Mouse (Mus musculus) cerebellum, adult 2 months (tissue): Measurements from ENCODE around the gene 9530003J23Rik. TPM values are rescaled to one million over a fixed set of nuclear protein-coding genes. Genes with fewer than 3 reads are reported as not detected.
"Not testable (repeated sequence)": the region's sequence is repeated elsewhere in the genome, so short reads cannot be mapped to it uniquely, and the experiment has no call there.

Source experiments
- DNase-seq, 2 experiments: peaks; one replicate each; pipeline ENCODE4 v3.0.0; 2021
- H3K27ac ChIP-seq: fragments of 200-500 bp; 2 replicates; pipeline ENCODE4 v1.5.1; 2012; ENCODE audit warnings: low read length, control low read depth, inconsistent platforms; ENCODE audit not compliant: insufficient read depth
- H3K27me3 ChIP-seq: fragments of 200-500 bp; 2 replicates; pipeline ENCODE4 v1.6.1; 2012; ENCODE audit warnings: inconsistent platforms, mild to moderate bottlenecking, low read length, moderate library complexity; ENCODE audit not compliant: control insufficient read depth, insufficient read depth
- H3K4me1 ChIP-seq: fragments of 200-500 bp; 2 replicates; pipeline ENCODE4 v1.6.1; 2011; ENCODE audit warnings: low read length; ENCODE audit not compliant: control insufficient read depth, insufficient read depth
- H3K4me3 ChIP-seq: fragments of 200-500 bp; replicated peaks from 2 replicates; pipeline ENCODE3; 2011; ENCODE audit warnings: mild to moderate bottlenecking, low read depth, low read length, control low read depth; ENCODE audit not compliant: insufficient read depth
- CTCF ChIP-seq: fragments of 200-500 bp; IDR thresholded peaks from 2 replicates; pipeline ENCODE4 v1.5.1; 2011; ENCODE audit warnings: low read depth, mild to moderate bottlenecking, control low read depth, low read length, moderate library complexity, borderline replicate concordance; ENCODE audit not compliant: insufficient read depth
- POLR2A ChIP-seq: fragments of 200-500 bp; IDR thresholded peaks from 2 replicates; pipeline ENCODE4 v1.6.1; 2011; ENCODE audit warnings: low read length, control low read depth, borderline replicate concordance; ENCODE audit not compliant: insufficient read depth
- WGBS: fragments of 180-500 bp; shearing (Covaris S2); methylation state at CpG from one replicate; pipeline ENCODE4 v1.1.7; 2018; 5-methylcytosine and 5-hydroxymethylcytosine counted together
- polyA plus RNA-seq: library from polyadenylated mRNA; depleted of rRNA; stranded (reverse); fragments of >200 nt; gene quantifications from 2 replicates; pipeline ENCODE4 v1.2.3, GENCODE M21; 2012

9530003J23Rik gene
- polyA plus RNA-seq, 1 experiment: not detected

GRCm38 (mm10) chr10:117282551-117282950 lies 44.0 kb upstream of the 9530003J23Rik start:
- 80% methylated on average over 2 of the region's 2 CpGs for WGBS
- H3K4me1 ChIP-seq: no peaks in the 10 kb centered on the region
- TF ChIP-seq CTCF: no peak
- TF ChIP-seq POLR2A: no peak
- no peak overlapping the region for H3K4me3 ChIP-seq
- no peak for DNase-seq
- no peaks in the 10 kb centered on the region for H3K27me3 ChIP-seq
- H3K27ac ChIP-seq: no peak overlapping the region

DNA sequence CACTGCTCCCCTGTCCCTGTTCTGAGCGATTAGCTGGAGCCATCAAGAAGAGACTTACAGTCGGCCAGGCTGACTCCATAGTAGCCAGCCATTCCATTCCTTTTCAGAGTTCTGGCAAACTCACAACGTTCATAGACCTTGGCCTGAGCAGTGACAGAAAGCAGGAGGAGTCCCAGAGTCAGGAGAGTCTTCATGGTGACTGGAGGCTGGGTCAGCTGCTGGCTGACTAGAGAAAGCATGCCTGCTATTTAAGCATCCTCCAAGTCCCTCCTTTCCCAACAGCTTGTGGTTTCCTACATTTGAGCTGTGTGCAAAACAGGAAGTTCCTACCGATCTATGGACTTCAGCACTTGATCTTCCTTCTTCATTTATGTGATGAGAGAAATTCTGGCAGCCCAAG lies 43.5 kb upstream of the 9530003J23Rik start, which contains the start of gene Lyz2:
Gene Lyz2, minus strand, starts transcription at position 273 of the 400 bp plus-strand sequence.
- H3K27me3 ChIP-seq: no peaks in the 10 kb centered on the region
- 43% methylated on average over 4 of the region's 4 CpGs for WGBS
- DNase-seq: no peak
- no peak within 1 kb of the TSS for H3K27ac ChIP-seq
- TF ChIP-seq CTCF: no peak
- TF ChIP-seq POLR2A: no peak
- H3K4me3 ChIP-seq: no peak within 1 kb of the TSS
- H3K4me1 ChIP-seq: no peaks in the 10 kb centered on the region

- TF ChIP-seq POLR2A (no peak), CTCF (no peak)
- no peaks in the 10 kb centered on the region for H3K4me1 ChIP-seq
- no peak overlapping the region for H3K27ac ChIP-seq
- H3K27me3 ChIP-seq: no peaks in the 10 kb centered on the region
- no peak for DNase-seq
- 92% methylated on average over 7 of the region's 7 CpGs for WGBS
- H3K4me3 ChIP-seq: no peak overlapping the region
Observed at GRCm38 (mm10) chr10:117281381-117281920, 42.9 kb upstream of the 9530003J23Rik start.

DNA sequence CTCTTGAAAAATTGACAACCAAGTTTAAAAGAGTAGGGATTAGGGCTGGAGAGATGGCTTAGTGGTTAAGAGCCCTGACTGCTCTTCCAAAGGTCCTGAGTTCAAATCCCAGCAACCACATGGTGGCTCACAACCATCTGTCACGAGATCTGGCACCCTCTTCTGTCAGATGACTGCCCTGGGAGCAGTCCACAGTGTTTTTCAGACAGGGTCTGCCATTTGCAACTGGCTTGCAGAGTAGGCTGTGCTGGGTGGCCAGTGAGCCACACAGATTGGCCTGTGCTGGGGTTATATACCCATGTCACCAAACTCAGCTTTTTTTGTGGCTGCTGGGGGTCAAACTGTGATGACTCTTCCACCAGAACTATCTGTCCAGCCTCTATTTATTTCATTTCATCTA lies 41.5 kb upstream of the 9530003J23Rik start:
- TF ChIP-seq POLR2A (no peak), CTCF (no peak)
- Histone ChIP-seq H3K27ac (no peak overlapping the region), H3K4me1 (no peaks in the 10 kb centered on the region), H3K4me3 (no peak overlapping the region), H3K27me3 (no peaks in the 10 kb centered on the region)
- WGBS: 48% methylated on average over 1 of the region's 1 CpGs
- DNase-seq: no peak

GRCm38 (mm10) chr10:117278510-117278909 lies 40.0 kb upstream of the 9530003J23Rik start:
- H3K4me1 ChIP-seq, H3K27me3 ChIP-seq, H3K4me3 ChIP-seq, DNase-seq, H3K27ac ChIP-seq: not testable (repeated sequence)
- 51% methylated on average over 2 of the region's 2 CpGs for WGBS

GRCm38 (mm10) chr10:117277779-117278178 lies 39.3 kb upstream of the 9530003J23Rik start:
- 76% methylated on average over 9 of the region's 9 CpGs for WGBS
- not testable (repeated sequence) for H3K4me1 ChIP-seq, H3K4me3 ChIP-seq, H3K27me3 ChIP-seq, H3K27ac ChIP-seq, DNase-seq

GRCm38 (mm10) chr10:117275681-117276369 lies 37.3 kb upstream of the 9530003J23Rik start:
- 88% methylated on average over 10 of the region's 10 CpGs for WGBS
- no peaks in the 10 kb centered on the region for H3K4me1 ChIP-seq
- H3K27ac ChIP-seq: no peak overlapping the region
- DNase-seq: peak in 1 of 2 experiments; percentile 8
- H3K4me3 ChIP-seq: no peak overlapping the region
- H3K27me3 ChIP-seq: no peaks in the 10 kb centered on the region
- no peak for TF ChIP-seq POLR2A

DNA sequence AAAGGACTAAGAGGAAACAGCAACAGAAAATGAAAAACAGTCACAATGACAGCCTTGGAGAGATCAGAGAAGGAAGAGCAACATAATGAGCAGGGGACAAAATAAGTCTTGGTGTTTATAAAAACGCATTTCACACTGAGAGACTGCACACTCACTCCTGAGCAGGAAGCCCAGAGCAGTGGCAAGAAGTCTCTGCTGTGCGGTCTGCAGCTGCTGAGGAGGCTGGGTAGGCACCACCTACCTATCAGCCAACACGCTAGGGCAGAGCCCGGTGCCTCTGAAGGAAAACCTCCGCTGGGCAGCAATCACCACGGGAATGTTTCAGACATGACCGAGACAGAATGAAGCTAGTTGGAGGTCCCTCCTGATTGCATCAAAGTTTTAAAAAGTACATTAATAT lies 36.1 kb upstream of the 9530003J23Rik start:
- not testable (repeated sequence) for H3K4me1 ChIP-seq, DNase-seq, H3K4me3 ChIP-seq, H3K27me3 ChIP-seq, H3K27ac ChIP-seq
- 88% methylated on average over 4 of the region's 7 CpGs for WGBS
